Mouse (Mus musculus) intestine, embryonic 14.5 days (tissue): Measurements from ENCODE around the gene Ikzf4. TPM values are rescaled to one million over a fixed set of nuclear protein-coding genes. Genes with fewer than 3 reads are reported as not detected.

Experiments used
- ATAC-seq: fragments of 200-750 bp; cut with Nextera tagmentation; replicated peaks from 2 replicates; pipeline ENCODE4 v1.8.0; 2017; ENCODE audit warnings: low read depth, moderate number of reproducible peaks, moderate TSS enrichment, moderate library complexity; ENCODE audit not compliant: low FRiP score, low TSS enrichment
- DNase-seq: peaks from one replicate; pipeline ENCODE4 v3.0.0-alpha.2; 2018; ENCODE audit warnings: low spot score
- H3K27ac ChIP-seq: fragments of 300-500 bp; sonication (generic); 2 replicates; pipeline ENCODE4 v1.5.1; 2014; ENCODE audit warnings: low read depth, mild to moderate bottlenecking, control low read depth
- H3K27me3 ChIP-seq: fragments of 300-500 bp; sonication (generic); replicated peaks from 2 replicates; pipeline ENCODE4 v1.6.1; 2014; ENCODE audit warnings: low read length, control low read depth; ENCODE audit not compliant: control insufficient read depth, insufficient read depth
- H3K36me3 ChIP-seq: fragments of 300-500 bp; sonication (generic); 2 replicates; pipeline ENCODE4 v1.6.1; 2014; ENCODE audit warnings: low read length, control low read depth; ENCODE audit not compliant: control insufficient read depth, insufficient read depth
- H3K4me1 ChIP-seq: fragments of 300-500 bp; sonication (generic); replicated peaks from 2 replicates; pipeline ENCODE4 v1.6.1; 2014; ENCODE audit warnings: low read length, control low read depth, mixed read lengths; ENCODE audit not compliant: control insufficient read depth, insufficient read depth
- H3K4me2 ChIP-seq: fragments of 300-500 bp; sonication (generic); 2 replicates; pipeline ENCODE4 v1.6.1; 2014; ENCODE audit warnings: low read length
- H3K4me3 ChIP-seq: fragments of 300-500 bp; sonication (generic); 2 replicates; pipeline ENCODE4 v1.5.1; 2014; ENCODE audit warnings: low read depth, low read length, control low read depth, mixed read lengths
- H3K9ac ChIP-seq: fragments of 300-500 bp; sonication (generic); 2 replicates; pipeline ENCODE4 v1.6.1; 2014; ENCODE audit warnings: mild to moderate bottlenecking, low read length
- H3K9me3 ChIP-seq: fragments of 300-500 bp; sonication (generic); 2 replicates; pipeline ENCODE4 v1.6.1; 2016; ENCODE audit warnings: low read length, control low read depth; ENCODE audit not compliant: control insufficient read depth
- WGBS: fragments of 180-500 bp; shearing (Covaris S2); extraction: QIAGEN DNeasy Blood & Tissue Kit; methylation state at CpG from one replicate; pipeline ENCODE4 v1.1.7; 2014; 5-methylcytosine and 5-hydroxymethylcytosine counted together
- polyA plus RNA-seq: library from polyadenylated mRNA; unstranded; fragments of >200 nt; fragmentation: Nextera tagmentation; extraction: Ambion mirVana; gene quantifications from 2 replicates; pipeline ENCODE4 v1.2.1, GENCODE M21; 2014

The Ikzf4 gene
- polyA plus RNA-seq, 1 experiment from 2014 or later: 3.2 TPM

- Histone ChIP-seq H3K9me3 (no peaks in the 10 kb centered on the region), H3K4me1 (peaks cover 15% of the 10 kb centered on the region), H3K9ac (peak overlapping the region; percentile 18; the same call in 1 of the 2 replicates), H3K4me3 (peak overlapping the region; percentile 27), H3K27me3 (no peaks in the 10 kb centered on the region; the same call in 1 of the 2 replicates), H3K36me3 (no peaks in the 10 kb centered on the region), H3K27ac (peak overlapping the region; percentile 27; the same call in 1 of the 2 replicates), H3K4me2 (peak overlapping the region; percentile 69)
- ATAC-seq (peak; percentile 63), DNase-seq (peak; percentile 65)
- WGBS: 12% methylated on average over 10 of the region's 13 CpGs
These were observed 623 bp upstream of the Ikzf4 start for GRCm38 (mm10) chr10:128646139-128647089.

- Histone ChIP-seq H3K9ac (no peak overlapping the region), H3K27ac (no peak overlapping the region), H3K9me3 (no peaks in the 10 kb centered on the region), H3K36me3 (peaks cover 7% of the 10 kb centered on the region; the same call in 1 of the 2 replicates), H3K4me2 (no peak overlapping the region), H3K4me1 (peaks cover 15% of the 10 kb centered on the region), H3K4me3 (no peak overlapping the region), H3K27me3 (no peaks in the 10 kb centered on the region; the same call in 1 of the 2 replicates)
- ATAC-seq (no peak), DNase-seq (no peak)
- WGBS: 88% methylated on average over 6 of the region's 6 CpGs
These were observed 3.0 kb downstream of the Ikzf4 start for GRCm38 (mm10) chr10:128642749-128643148.

GRCm38 (mm10) chr10:128641871-128642270 lies 3.9 kb downstream of the Ikzf4 start:
- H3K27ac ChIP-seq: no peak overlapping the region
- H3K4me1 ChIP-seq: peaks cover 12% of the 10 kb centered on the region
- H3K9me3 ChIP-seq: no peaks in the 10 kb centered on the region
- no peak for DNase-seq
- H3K36me3 ChIP-seq: peaks cover 7% of the 10 kb centered on the region; the same call in 1 of the 2 replicates
- no peak overlapping the region for H3K9ac ChIP-seq
- H3K4me2 ChIP-seq: no peak overlapping the region
- H3K27me3 ChIP-seq: no peaks in the 10 kb centered on the region; the same call in 1 of the 2 replicates
- 75% methylated on average over 7 of the region's 7 CpGs for WGBS
- no peak overlapping the region for H3K4me3 ChIP-seq
- no peak for ATAC-seq

- 91% methylated on average over 15 of the region's 15 CpGs for WGBS
- no peak overlapping the region for H3K27ac ChIP-seq
- no peaks in the 10 kb centered on the region for H3K9me3 ChIP-seq
- H3K4me3 ChIP-seq: no peak overlapping the region
- no peak for DNase-seq
- no peaks in the 10 kb centered on the region; the same call in 1 of the 2 replicates for H3K27me3 ChIP-seq
- H3K4me1 ChIP-seq: peaks cover 5% of the 10 kb centered on the region; the same call in 1 of the 2 replicates
- ATAC-seq: no peak
- H3K9ac ChIP-seq: no peak overlapping the region
- H3K4me2 ChIP-seq: no peak overlapping the region
- H3K36me3 ChIP-seq: peaks cover 7% of the 10 kb centered on the region; the same call in 1 of the 2 replicates
These were observed 4.9 kb downstream of the Ikzf4 start for GRCm38 (mm10) chr10:128640891-128641290.

- Histone ChIP-seq H3K27me3 (no peaks in the 10 kb centered on the region; the same call in 1 of the 2 replicates), H3K27ac (no peak overlapping the region), H3K4me2 (no peak overlapping the region), H3K36me3 (peaks cover 7% of the 10 kb centered on the region; the same call in 1 of the 2 replicates), H3K4me3 (no peak overlapping the region), H3K9me3 (no peaks in the 10 kb centered on the region), H3K9ac (no peak overlapping the region), H3K4me1 (peaks cover 2% of the 10 kb centered on the region; the same call in 1 of the 2 replicates)
- DNase-seq (no peak), ATAC-seq (no peak)
- WGBS: 88% methylated on average over 14 of the region's 14 CpGs
These were observed 5.8 kb downstream of the Ikzf4 start for GRCm38 (mm10) chr10:128639999-128640398.

- H3K4me3 ChIP-seq: no peak overlapping the region
- no peak overlapping the region for H3K9ac ChIP-seq
- 24% methylated on average over 11 of the region's 11 CpGs for WGBS
- ATAC-seq: no peak
- no peak overlapping the region for H3K4me2 ChIP-seq
- H3K9me3 ChIP-seq: no peaks in the 10 kb centered on the region
- no peaks in the 10 kb centered on the region for H3K27me3 ChIP-seq
- peaks cover 15% of the 10 kb centered on the region; the same call in 1 of the 2 replicates for H3K36me3 ChIP-seq
- H3K4me1 ChIP-seq: no peaks in the 10 kb centered on the region
- no peak for DNase-seq
- no peak overlapping the region for H3K27ac ChIP-seq
These were observed 8.8 kb downstream of the Ikzf4 start for GRCm38 (mm10) chr10:128637011-128637410.

- 64% methylated on average over 6 of the region's 6 CpGs for WGBS
- Histone ChIP-seq H3K9ac (no peak overlapping the region), H3K4me3 (no peak overlapping the region), H3K9me3 (no peaks in the 10 kb centered on the region), H3K27me3 (no peaks in the 10 kb centered on the region), H3K36me3 (peaks cover 15% of the 10 kb centered on the region; the same call in 1 of the 2 replicates), H3K27ac (no peak overlapping the region), H3K4me1 (no peaks in the 10 kb centered on the region), H3K4me2 (no peak overlapping the region)
- ATAC-seq (no peak), DNase-seq (no peak)
These were observed 9.2 kb downstream of the Ikzf4 start for GRCm38 (mm10) chr10:128636561-128636960.

- peaks cover 15% of the 10 kb centered on the region; the same call in 1 of the 2 replicates for H3K36me3 ChIP-seq
- H3K9me3 ChIP-seq: no peaks in the 10 kb centered on the region
- DNase-seq (no peak), ATAC-seq (no peak)
- WGBS: 94% methylated on average over 13 of the region's 13 CpGs
- no peak overlapping the region for H3K27ac ChIP-seq
- H3K4me3 ChIP-seq: no peak overlapping the region
- no peak overlapping the region for H3K4me2 ChIP-seq
- no peak overlapping the region for H3K9ac ChIP-seq
- no peaks in the 10 kb centered on the region for H3K4me1 ChIP-seq
- no peaks in the 10 kb centered on the region for H3K27me3 ChIP-seq
These were observed 10.1 kb downstream of the Ikzf4 start for GRCm38 (mm10) chr10:128635697-128636096.
